Mouse (Mus musculus) olfactory bulb, adult 2 months (tissue): ENCODE measurements at regions not wholly inside any gene's neighbourhood (a gene's known extent, or its start where the extent isn't known, plus 50 kb on each side); places are given as distances from the start of the nearest gene placed in this dataset.

Source experiments
- CTCF ChIP-seq: fragments of 200-500 bp; IDR thresholded peaks from 2 replicates; pipeline ENCODE4 v1.5.1; 2012; ENCODE audit warnings: low read depth, mild to moderate bottlenecking, low read length, moderate library complexity; ENCODE audit not compliant: insufficient read depth
- POLR2A ChIP-seq: fragments of 200-500 bp; IDR thresholded peaks from 2 replicates; pipeline ENCODE4 v1.6.1; 2012; ENCODE audit warnings: mild to moderate bottlenecking, low read depth, low read length, moderate library complexity; ENCODE audit not compliant: insufficient read depth

DNA sequence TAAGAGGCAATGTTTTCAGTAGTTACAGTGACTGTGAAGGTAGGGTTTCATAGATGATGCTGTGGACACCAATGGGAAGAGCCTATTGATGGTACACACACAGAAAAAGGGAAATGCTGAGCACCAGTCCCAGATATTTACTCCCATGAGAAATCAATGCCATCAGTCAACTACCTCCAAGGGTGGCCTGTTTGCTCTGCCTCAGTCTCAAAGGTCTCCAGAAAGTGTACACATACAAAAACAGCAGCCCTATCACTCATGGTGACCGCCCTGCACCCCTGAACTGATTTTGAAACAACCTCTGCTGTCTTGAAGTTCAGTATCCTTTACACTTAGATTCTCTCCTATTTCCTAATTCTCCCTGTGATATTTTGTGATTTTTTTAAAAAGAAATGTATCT is 187.2 kb downstream of the Lurap1l start:
- TF ChIP-seq CTCF (no peak), POLR2A (no peak)
